In genomic region chr6:88383734-88384133, GRCm38 (mm10) we compare ENCODE assay signal across 17 mouse cellular contexts.
DNase-seq lines count a peak whose midpoint lies in the region; ATAC-seq and TF ChIP-seq lines count a peak whose summit lies in the region.
"Had no signal": no experiment of that assay in that cellular context is flagged by ENCODE, and none has a peak within 500 bp of the region (broad histone marks: within the 10 kb centered on the region; RNA-seq: fewer than 3 reads in every experiment).

No protein-coding gene starts in this region.

- peaks cover 23% of the 10 kb centered on the region for H3K4me1 ChIP-seq in hindbrain, embryonic 12.5 days
- peaks cover 3% of the 10 kb centered on the region for H3K4me1 ChIP-seq in hindbrain, postnatal 0 days (ENCODE audit: insufficient read depth, low read length)
- H3K4me1 ChIP-seq in limb, embryonic 13.5 days = peaks cover 34% of the 10 kb centered on the region
- H3K4me1 ChIP-seq in cerebellum, adult 2 months (ENCODE audit: control insufficient read depth, insufficient read depth, low read length) = no peaks in the 10 kb centered on the region; the same call in 1 of the 2 replicates

- no peak for TF ChIP-seq CTCF in hindbrain, postnatal 0 days (IDR thresholded peaks at IDR 0.05; ENCODE audit: low read depth)
- TF ChIP-seq CTCF in cerebellum, adult 2 months (IDR thresholded peaks at IDR 0.05; ENCODE audit: borderline replicate concordance, insufficient read depth, low read depth, low read length) = no peak

- H3K36me3 ChIP-seq in hindbrain, embryonic 12.5 days = no peaks in the 10 kb centered on the region
- no peaks in the 10 kb centered on the region for H3K36me3 ChIP-seq in hindbrain, postnatal 0 days (ENCODE audit: insufficient read depth, low read length)
- H3K36me3 ChIP-seq in limb, embryonic 13.5 days = no peaks in the 10 kb centered on the region
- H3K36me3 ChIP-seq: midbrain, embryonic 12.5 days had no signal

- DNase-seq in hindbrain, postnatal 0 days (ENCODE audit: low spot score) = no peak
- peak; percentile 77 for DNase-seq in NIH3T3 (ENCODE audit: low read depth)
- DNase-seq in fibroblast of lung, adult 2 months (ENCODE audit: low read depth) = peak; percentile 29
- no peak for DNase-seq in cerebellum, adult 2 months
- DNase-seq in layer of hippocampus, postnatal 10 days (ENCODE audit: low spot score in 2 of 2) = no peak
- no peak for DNase-seq in cerebellum, postnatal 25 days
- DNase-seq: cerebellum, adult 9-11 months; gastrocnemius, postnatal 25 days; lung, adult 18-20 months; right cerebral cortex, postnatal 4 days had no signal

- no peak overlapping the region for H3K4me2 ChIP-seq in hindbrain, embryonic 12.5 days (replicated peaks)
- no peak overlapping the region for H3K4me2 ChIP-seq in hindbrain, postnatal 0 days (ENCODE audit: low read depth, low read length)
- H3K4me2 ChIP-seq in limb, embryonic 13.5 days (replicated peaks) = no peak overlapping the region
- H3K4me2 ChIP-seq: midbrain, embryonic 12.5 days had no signal

- H3K9me3 ChIP-seq in hindbrain, embryonic 12.5 days (replicated peaks) = no peaks in the 10 kb centered on the region
- no peaks in the 10 kb centered on the region for H3K9me3 ChIP-seq in hindbrain, postnatal 0 days (ENCODE audit: low read length)
- no peaks in the 10 kb centered on the region for H3K9me3 ChIP-seq in limb, embryonic 13.5 days
- H3K9me3 ChIP-seq: midbrain, embryonic 12.5 days had no signal

- no peak for TF ChIP-seq POLR2A in cerebellum, adult 2 months (IDR thresholded peaks at IDR 0.05; ENCODE audit: borderline replicate concordance, insufficient read depth, low read length)

- no peak overlapping the region for H3K4me3 ChIP-seq in hindbrain, embryonic 12.5 days
- H3K4me3 ChIP-seq in hindbrain, postnatal 0 days (ENCODE audit: low read length) = no peak overlapping the region
- no peak overlapping the region for H3K4me3 ChIP-seq in limb, embryonic 13.5 days
- H3K4me3 ChIP-seq in cerebellum, adult 2 months (replicated peaks; ENCODE audit: insufficient read depth, low read depth, low read length) = no peak overlapping the region
- H3K4me3 ChIP-seq: layer of hippocampus, adult 2 months; midbrain, embryonic 12.5 days had no signal

- ATAC-seq in hindbrain, embryonic 12.5 days (ENCODE audit: low FRiP score) = no peak
- ATAC-seq in hindbrain, postnatal 0 days = no peak
- no peak for ATAC-seq in limb, embryonic 13.5 days (ENCODE audit: low FRiP score, low read depth)
- ATAC-seq: hindbrain, embryonic 16.5 days had no signal

- H3K27ac ChIP-seq in hindbrain, embryonic 12.5 days = 0 out of 2 replicates have a peak overlapping the region, but pooled peaks have one; percentile 24
- H3K27ac ChIP-seq in hindbrain, postnatal 0 days = no peak overlapping the region
- peak overlapping the region; percentile 85; the same call in 1 of the 2 replicates for H3K27ac ChIP-seq in limb, embryonic 13.5 days
- no peak overlapping the region for H3K27ac ChIP-seq in cerebellum, adult 2 months (ENCODE audit: insufficient read depth, low read length)
- H3K27ac ChIP-seq: kidney, postnatal 0 days; layer of hippocampus, adult 2 months; macrophage; midbrain, embryonic 12.5 days had no signal

- H3K9ac ChIP-seq in hindbrain, embryonic 12.5 days = no peak overlapping the region
- no peak overlapping the region for H3K9ac ChIP-seq in hindbrain, postnatal 0 days (replicated peaks; ENCODE audit: low read length)
- no peak overlapping the region for H3K9ac ChIP-seq in limb, embryonic 13.5 days
- H3K9ac ChIP-seq: midbrain, embryonic 12.5 days had no signal

- H3K27me3 ChIP-seq in hindbrain, embryonic 12.5 days = no peaks in the 10 kb centered on the region
- no peaks in the 10 kb centered on the region for H3K27me3 ChIP-seq in hindbrain, postnatal 0 days (ENCODE audit: insufficient read depth, low read length)
- no peaks in the 10 kb centered on the region for H3K27me3 ChIP-seq in limb, embryonic 13.5 days
- no peaks in the 10 kb centered on the region for H3K27me3 ChIP-seq in cerebellum, adult 2 months (ENCODE audit: control insufficient read depth, insufficient read depth, low read length)
- H3K27me3 ChIP-seq: midbrain, embryonic 12.5 days had no signal

Comparison
In these comparisons a context has a peak if more than half of its experiments do, and no peak if none do; other contexts are left out.
1. H3K27ac ChIP-seq: peak in hindbrain, embryonic 12.5 days (single experiment) and limb, embryonic 13.5 days (single experiment); none in hindbrain, postnatal 0 days (single experiment) and cerebellum, adult 2 months (single experiment).
2. DNase-seq: peak in NIH3T3 (single experiment) and fibroblast of lung, adult 2 months (single experiment); none in hindbrain, postnatal 0 days (single experiment), cerebellum, adult 2 months (0 of 2), layer of hippocampus, postnatal 10 days (0 of 2) and cerebellum, postnatal 25 days (0 of 2).